Mouse (Mus musculus): ENCODE data around the gene Cyp3a11.
"Not testable (repeated sequence)": the region's sequence is repeated elsewhere in the genome, so short reads cannot be mapped to it uniquely, and the experiment has no call there.

Gene Cyp3a11

DNA sequence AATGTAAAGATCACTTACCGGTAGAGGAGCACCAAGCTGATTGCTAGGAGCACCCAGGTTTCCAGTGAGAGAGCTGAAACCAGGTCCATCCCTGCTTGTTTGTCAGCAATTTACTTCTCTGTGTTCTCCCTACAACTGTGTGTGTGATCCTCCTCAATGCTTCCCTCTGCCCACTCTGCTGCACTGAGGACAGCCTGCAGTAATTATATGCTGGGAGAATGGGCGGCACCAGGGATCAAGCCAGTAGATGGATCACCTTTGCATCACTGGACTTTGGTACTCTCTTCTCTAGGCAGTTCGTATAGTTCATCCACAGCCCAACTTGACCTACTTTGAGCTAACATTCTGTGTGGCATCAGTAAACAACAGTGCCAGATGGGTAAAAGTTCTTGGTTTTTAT is at the start of gene Cyp3a11:
Gene Cyp3a11, minus strand, starts transcription at position 277 of the 400 bp plus-strand sequence.
- DNase-seq (ENCODE audit: low spot score): no peak

DNA sequence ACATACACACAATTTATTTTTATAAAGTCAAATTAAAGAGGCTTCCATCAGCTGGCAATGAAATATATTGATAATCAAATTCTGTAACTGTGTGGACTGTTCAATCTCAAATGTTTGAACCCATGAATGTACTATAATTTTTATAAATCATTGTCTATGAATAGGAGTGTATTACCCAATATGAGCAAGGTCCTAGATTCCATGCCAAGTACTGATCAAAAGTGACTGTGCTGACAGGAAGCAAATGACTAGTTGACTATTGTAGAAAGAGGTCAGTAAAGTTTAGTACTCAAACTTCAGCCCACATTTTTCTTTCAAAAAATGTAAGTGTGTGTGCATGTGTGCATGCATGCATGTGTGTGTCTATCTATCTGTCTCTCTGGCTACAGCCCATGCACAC is 33.1 kb upstream of the Cyp3a11 start:
- DNase-seq (ENCODE audit: low spot score): no peak

DNA sequence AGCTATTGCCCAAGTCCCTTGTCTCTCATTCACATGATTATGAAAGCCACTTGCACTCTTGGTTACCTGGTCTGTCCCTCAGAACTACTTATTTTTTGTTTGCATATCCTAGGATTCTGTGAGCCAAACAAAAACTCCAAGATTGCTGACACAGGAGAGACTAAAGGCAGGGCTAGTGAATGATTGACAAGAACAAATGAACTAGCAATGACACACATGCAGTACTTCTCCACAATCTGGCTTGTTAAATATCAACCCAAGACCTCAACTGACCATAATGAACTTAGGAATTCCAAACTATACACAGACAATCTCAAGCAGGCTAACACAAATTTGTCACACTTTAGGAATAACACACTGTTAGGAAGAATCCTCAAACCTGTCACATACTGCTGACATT is 32.0 kb upstream of the Cyp3a11 start:
- DNase-seq (ENCODE audit: low spot score): no peak

DNA sequence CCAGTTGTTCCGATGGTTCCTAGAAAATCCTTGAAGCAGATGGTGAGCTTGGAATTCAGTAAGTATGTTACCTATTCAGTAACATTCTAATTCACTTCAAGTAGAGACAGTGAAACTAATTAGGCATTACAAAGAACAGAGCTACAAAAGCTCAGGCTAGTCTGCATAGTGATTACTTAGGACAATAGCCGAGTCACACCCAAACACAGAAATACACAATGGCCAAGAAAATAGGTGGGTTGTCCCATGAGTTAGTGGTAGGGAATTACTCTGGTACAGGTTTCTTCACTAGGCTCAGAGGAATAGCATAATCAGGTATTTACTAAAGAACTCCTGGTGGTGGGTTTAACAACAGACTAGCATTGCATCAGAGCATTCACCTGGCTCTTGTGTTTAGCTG is 27.2 kb upstream of the Cyp3a11 start:
- DNase-seq (ENCODE audit: low spot score): not testable (repeated sequence)

DNA sequence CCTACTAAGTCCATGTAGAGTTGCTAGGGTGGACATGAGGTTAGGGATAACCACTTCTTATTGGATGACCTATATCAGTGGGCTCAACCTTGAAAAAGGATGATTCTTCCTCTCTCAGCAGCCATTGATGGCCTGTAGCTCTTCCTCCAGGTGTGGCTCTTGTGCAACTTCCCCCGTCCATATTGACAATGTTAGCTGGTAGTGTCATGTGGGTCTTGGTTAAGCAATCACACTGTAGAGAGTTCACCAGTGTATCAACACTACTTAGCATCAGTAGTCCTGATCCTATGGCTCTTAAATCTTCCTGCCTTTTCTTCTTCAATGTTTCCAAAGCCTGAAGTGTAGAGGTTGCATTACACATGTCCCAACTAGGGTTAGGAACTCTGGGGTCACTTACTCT is 24.8 kb upstream of the Cyp3a11 start:
- no peak for DNase-seq (ENCODE audit: low spot score)

DNA sequence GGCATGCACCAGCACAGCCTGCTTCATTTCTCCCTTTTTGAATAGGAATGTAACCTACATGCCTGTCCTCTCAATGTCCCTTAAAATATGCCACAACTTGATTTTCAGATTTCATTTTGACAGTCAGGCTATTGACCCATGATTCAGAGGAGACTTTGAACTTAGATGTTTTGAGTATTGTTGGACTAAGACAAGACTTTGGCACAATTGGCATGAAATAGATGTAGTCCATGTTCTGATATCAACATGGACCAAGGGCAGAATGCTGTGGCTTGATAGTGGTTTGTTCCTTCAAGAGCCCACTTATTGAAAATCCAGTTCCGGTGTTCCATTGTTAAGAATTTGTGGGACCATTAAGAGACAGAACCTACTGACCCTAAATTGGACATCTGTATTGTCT is 23.6 kb upstream of the Cyp3a11 start:
- DNase-seq (ENCODE audit: low spot score): no peak

DNA sequence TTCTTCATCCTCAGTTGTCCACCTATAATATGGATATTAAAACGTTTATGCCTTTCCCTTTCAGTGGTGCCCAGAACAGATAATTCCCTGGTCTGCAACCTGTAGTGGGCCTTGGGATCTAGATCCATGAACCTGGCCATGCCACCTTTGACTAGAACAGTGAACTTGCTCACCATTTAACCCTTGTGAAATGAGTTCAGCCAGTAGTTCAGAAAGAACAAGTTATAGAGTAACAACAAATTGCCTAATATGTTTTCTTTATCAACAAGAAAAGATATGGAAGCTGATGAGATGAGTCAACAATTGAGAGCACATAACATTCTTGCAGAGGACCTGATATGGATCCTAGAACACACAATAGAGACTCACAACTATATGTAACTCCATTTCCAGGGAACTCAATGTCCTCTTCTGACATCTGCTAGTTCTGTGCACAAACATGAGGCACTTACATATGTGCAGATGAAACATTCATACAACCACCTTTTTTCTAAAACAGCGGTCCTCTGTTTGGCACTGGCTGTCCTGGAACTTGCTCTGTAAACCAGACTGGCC is 20.7 kb upstream of the Cyp3a11 start:
- no peak for DNase-seq (ENCODE audit: low spot score)

DNA sequence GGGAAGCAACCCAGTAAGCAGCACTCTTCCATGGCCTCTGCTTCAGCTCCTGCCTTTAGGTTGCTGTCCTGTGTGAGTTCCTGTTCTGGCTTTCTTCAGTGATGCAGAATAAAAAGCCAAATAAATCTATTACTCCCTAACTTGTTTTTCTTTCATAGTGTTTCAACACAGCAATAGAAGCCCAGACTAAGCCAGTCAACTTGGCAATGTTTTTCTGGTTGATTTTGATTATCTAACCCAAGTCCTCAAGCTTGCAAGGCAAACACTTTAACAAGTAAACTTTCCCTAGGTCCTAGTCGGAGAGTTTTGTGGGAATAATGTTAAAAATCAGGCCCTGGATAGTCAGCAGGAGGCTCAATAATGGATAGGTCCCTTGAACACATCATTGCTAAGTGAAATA is 17.5 kb upstream of the Cyp3a11 start:
- DNase-seq (ENCODE audit: low spot score): no peak

DNA sequence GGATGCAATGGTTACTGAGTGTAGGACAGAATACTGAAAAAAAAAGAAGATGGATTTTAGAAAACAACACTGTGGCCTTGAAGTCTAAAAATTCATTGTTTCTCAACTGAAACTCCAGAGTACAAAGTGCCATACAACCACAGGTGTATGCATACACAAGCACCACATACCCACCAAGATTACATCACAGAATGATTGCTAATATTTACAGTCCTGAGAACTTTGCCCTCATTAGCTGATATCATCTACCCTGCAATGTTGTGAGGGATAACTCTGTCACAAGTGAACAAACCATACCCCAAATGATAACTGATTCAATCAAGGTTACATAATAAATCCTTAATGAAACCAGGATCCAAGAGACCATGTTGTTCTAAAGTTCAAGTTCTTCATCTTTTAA is 1.4 kb upstream of the Cyp3a11 start:
- no peak for DNase-seq (ENCODE audit: low spot score)

DNA sequence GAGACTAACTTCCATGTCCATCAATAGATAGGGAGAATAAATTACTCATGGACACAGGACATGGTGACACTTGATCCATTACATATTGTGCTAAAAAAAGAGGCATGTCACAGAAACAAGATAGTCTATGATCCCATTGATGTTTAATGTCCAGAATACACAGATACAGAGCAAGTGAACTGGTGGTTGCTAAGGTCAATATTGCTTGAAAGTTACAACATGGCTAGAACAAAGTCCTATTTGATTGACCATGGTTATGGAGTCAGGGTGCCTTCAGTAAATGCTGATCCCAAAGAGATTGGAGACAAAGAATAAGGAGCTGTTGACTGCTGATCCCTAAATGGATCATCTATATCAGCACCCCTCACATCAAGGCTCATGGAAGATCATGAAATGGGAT is 12.3 kb downstream of the Cyp3a11 start:
- DNase-seq (ENCODE audit: low spot score): not testable (repeated sequence)

DNA sequence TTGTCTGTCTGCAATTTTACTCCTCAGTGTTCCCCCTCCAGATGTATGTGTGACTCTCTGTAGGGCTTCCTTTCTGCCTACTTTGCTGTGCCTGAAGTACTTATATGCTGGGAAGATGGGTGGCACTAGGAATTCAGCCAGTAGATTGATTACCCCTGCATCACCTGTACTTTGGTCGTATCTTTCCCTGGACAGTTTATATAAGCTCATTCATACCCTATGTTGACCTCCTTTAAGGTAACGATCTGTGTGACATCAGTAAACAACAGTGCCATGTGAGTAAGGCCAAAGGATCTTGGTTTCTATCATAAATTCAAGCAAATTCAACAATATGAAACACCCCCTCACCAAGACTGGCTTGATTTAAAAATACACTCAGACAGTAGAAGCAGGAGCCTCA is 74.0 kb downstream of the Cyp3a11 start, which contains the start of gene Cyp3a44:
Gene Cyp3a44, minus strand, starts transcription at position 79 of the 400 bp plus-strand sequence.
- DNase-seq (ENCODE audit: low spot score): not testable (repeated sequence)
